Mouse (Mus musculus) bone marrow macrophage, adult 2 months (primary cell): ENCODE measurements around the gene Kcnip1.

Source experiments
- CTCF ChIP-seq: IDR thresholded peaks from 2 replicates; pipeline ENCODE4 v1.5.1; 2012; ENCODE audit warnings: low read depth, mild to moderate bottlenecking, low read length, moderate library complexity
- POLR2A ChIP-seq: IDR thresholded peaks from 2 replicates; pipeline ENCODE4 v1.6.1; 2012; ENCODE audit warnings: mild to moderate bottlenecking, low read depth, low read length, borderline replicate concordance

DNA sequence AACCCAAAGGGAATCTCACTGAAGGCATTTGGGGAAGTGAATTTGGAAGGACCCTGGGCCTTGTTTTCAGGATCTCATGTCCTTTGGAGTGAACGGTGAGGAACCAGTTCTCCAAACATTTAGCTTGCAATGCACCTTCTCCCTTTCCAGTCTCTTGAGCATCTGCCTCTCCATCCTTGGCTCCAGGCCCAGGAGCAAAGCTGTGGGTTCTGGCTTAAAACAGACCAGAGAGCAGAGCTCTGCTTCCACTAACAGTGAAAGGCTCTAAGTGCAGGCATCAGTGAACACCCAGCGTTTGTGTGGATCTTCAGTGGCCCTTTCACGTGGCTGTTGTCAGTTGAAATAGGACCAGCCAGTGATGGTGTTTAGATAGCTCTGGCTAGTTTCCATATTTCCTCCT is 307.0 kb downstream of the Kcnip1 start:
- TF ChIP-seq CTCF (no peak), POLR2A (no peak)
